Mouse (Mus musculus) erythroblast, embryonic 14.5 days (primary cell): Measurements from ENCODE around the gene Dchs1. TPM values are rescaled to one million over a fixed set of nuclear protein-coding genes. Genes with fewer than 3 reads are reported as not detected.
"Not testable (repeated sequence)": the region's sequence is repeated elsewhere in the genome, so short reads cannot be mapped to it uniquely, and the experiment has no call there.

Experiments used
- H3K27me3 ChIP-seq: 2 replicates; pipeline ENCODE4 v1.6.1; 2012; ENCODE audit warnings: inconsistent platforms; ENCODE audit not compliant: control insufficient read depth
- H3K36me3 ChIP-seq: 2 replicates; pipeline ENCODE4 v1.6.1; 2012; ENCODE audit warnings: mild to moderate bottlenecking, inconsistent platforms; ENCODE audit not compliant: control insufficient read depth
- H3K4me1 ChIP-seq: 2 replicates; pipeline ENCODE4 v1.6.1; 2012; ENCODE audit warnings: inconsistent platforms; ENCODE audit not compliant: control insufficient read depth
- H3K4me3 ChIP-seq: replicated peaks from 2 replicates; pipeline ENCODE3; 2012; ENCODE audit warnings: moderate library complexity, mild to moderate bottlenecking, inconsistent platforms
- H3K9me3 ChIP-seq: 2 replicates; pipeline ENCODE4 v1.6.1; 2012; ENCODE audit warnings: low read length, inconsistent platforms, mixed read lengths; ENCODE audit not compliant: control insufficient read depth
- GATA1 ChIP-seq: IDR thresholded peaks from 2 replicates; pipeline ENCODE4 v1.6.1; 2012; ENCODE audit warnings: low read length, inconsistent platforms, mixed read lengths
- TAL1 ChIP-seq: IDR thresholded peaks from 3 replicates; pipeline ENCODE4 v1.6.1; 2012; ENCODE audit warnings: low read length, inconsistent platforms, mixed read lengths
- polyA plus RNA-seq: library from polyadenylated mRNA; stranded (reverse); fragments of >175 nt; gene quantifications from 2 replicates; pipeline ENCODE4 v1.2.3, GENCODE M21; 2012

The Dchs1 gene
- polyA plus RNA-seq, 1 experiment: not detected

GRCm38 (mm10) chr7:105751491-105752433 lies 35.7 kb downstream of the Dchs1 start, which contains the start of gene Tpp1:
Gene Tpp1 (minus strand): TSS chr7:105752235.
- peaks cover 39% of the 10 kb centered on the region for H3K36me3 ChIP-seq
- no peaks in the 10 kb centered on the region for H3K27me3 ChIP-seq
- no peaks in the 10 kb centered on the region for H3K9me3 ChIP-seq
- peak within 1 kb of the TSS; percentile 75 for H3K4me3 ChIP-seq
- TF ChIP-seq GATA1 (no peak), TAL1 (no peak)
- peaks cover 27% of the 10 kb centered on the region for H3K4me1 ChIP-seq

- Histone ChIP-seq H3K9me3 (no peaks in the 10 kb centered on the region), H3K4me3 (no peak overlapping the region), H3K36me3 (peaks cover 58% of the 10 kb centered on the region), H3K27me3 (no peaks in the 10 kb centered on the region), H3K4me1 (peaks cover 52% of the 10 kb centered on the region)
- TF ChIP-seq TAL1 (no peak), GATA1 (no peak)
These were observed 39.7 kb downstream of the Dchs1 start for GRCm38 (mm10) chr7:105747776-105748175.

- Histone ChIP-seq H3K4me3 (peak within 1 kb of the TSS; percentile 93), H3K36me3 (peaks cover 80% of the 10 kb centered on the region), H3K4me1 (peaks cover 44% of the 10 kb centered on the region), H3K27me3 (no peaks in the 10 kb centered on the region), H3K9me3 (no peaks in the 10 kb centered on the region)
- no peak for TF ChIP-seq GATA1
- TF ChIP-seq TAL1: no peak
These were observed 43.4 kb downstream of the Dchs1 start, which contains the start of gene Taf10 for GRCm38 (mm10) chr7:105743926-105744590. Gene Taf10 (minus strand): TSS chr7:105744361.

GRCm38 (mm10) chr7:105743246-105743925 lies 44.1 kb downstream of the Dchs1 start:
- not testable (repeated sequence) for H3K9me3 ChIP-seq, H3K27me3 ChIP-seq
- Histone ChIP-seq H3K4me3 (peak overlapping the region; percentile 93), H3K36me3 (peaks cover 78% of the 10 kb centered on the region), H3K4me1 (peaks cover 50% of the 10 kb centered on the region)

GRCm38 (mm10) chr7:105742539-105743215 lies 44.8 kb downstream of the Dchs1 start:
- H3K9me3 ChIP-seq, H3K27me3 ChIP-seq: not testable (repeated sequence)
- Histone ChIP-seq H3K4me1 (peaks cover 58% of the 10 kb centered on the region), H3K4me3 (peak overlapping the region; percentile 93), H3K36me3 (peaks cover 71% of the 10 kb centered on the region)

- H3K4me3 ChIP-seq: no peak overlapping the region
- H3K4me1 ChIP-seq: peaks cover 62% of the 10 kb centered on the region
- no peak for TF ChIP-seq GATA1
- TF ChIP-seq TAL1: no peak
- peaks cover 64% of the 10 kb centered on the region for H3K36me3 ChIP-seq
- no peaks in the 10 kb centered on the region for H3K27me3 ChIP-seq
- H3K9me3 ChIP-seq: no peaks in the 10 kb centered on the region
These were observed 45.5 kb downstream of the Dchs1 start for GRCm38 (mm10) chr7:105741978-105742377.

- Histone ChIP-seq H3K36me3 (peaks cover 54% of the 10 kb centered on the region), H3K4me1 (peaks cover 69% of the 10 kb centered on the region)
- TF ChIP-seq GATA1: no peak
- no peak for TF ChIP-seq TAL1
These were observed 46.6 kb downstream of the Dchs1 start for GRCm38 (mm10) chr7:105740851-105741250.

GRCm38 (mm10) chr7:105740089-105740795 lies 47.2 kb downstream of the Dchs1 start:
- Histone ChIP-seq H3K27me3 (no peaks in the 10 kb centered on the region), H3K36me3 (peaks cover 50% of the 10 kb centered on the region), H3K4me1 (peaks cover 70% of the 10 kb centered on the region), H3K4me3 (no peak overlapping the region), H3K9me3 (no peaks in the 10 kb centered on the region)
- TF ChIP-seq GATA1 (no peak), TAL1 (no peak)

More at GRCm38 (mm10) chr7:105740851-105741250, 46.6 kb downstream of the Dchs1 start:
- Histone ChIP-seq H3K9me3 (no peaks in the 10 kb centered on the region), H3K4me3 (no peak overlapping the region), H3K27me3 (no peaks in the 10 kb centered on the region)
